Mouse (Mus musculus): ENCODE data around the gene Dnaja2.

- no peak for TF ChIP-seq CTCF (IDR thresholded peaks at IDR 0.05; ENCODE audit: low read depth, low read length)
- TF ChIP-seq GATA1 (IDR thresholded peaks at IDR 0.05; ENCODE audit: borderline replicate concordance, low read length), result no peak
- no peak for TF ChIP-seq POLR2AphosphoS5 (IDR thresholded peaks at IDR 0.05; ENCODE audit: insufficient replicate concordance, low read depth, low read length)
- no peak for TF ChIP-seq TAL1 (conservative IDR thresholded peaks at IDR 0.05; ENCODE audit: low read depth, low read length)
Measured at GRCm38 (mm10) chr8:85533434-85533833, 21.7 kb downstream of the Dnaja2 start.

Data from G1E (cell line).